Mouse (Mus musculus): ENCODE measurements at regions not wholly inside any gene's neighbourhood (a gene's known extent, or its start where the extent isn't known, plus 50 kb on each side); places are given as distances from the start of the nearest gene placed in this dataset.

- TF ChIP-seq CTCF (IDR thresholded peaks at IDR 0.05; ENCODE audit: control insufficient read depth, insufficient read depth, insufficient replicate concordance, low read depth, low read length) (no peak), POLR2A (IDR thresholded peaks at IDR 0.05; ENCODE audit: control insufficient read depth, low read depth, low read length) (no peak)
Measured at GRCm38 (mm10) chr14:68861071-68861470, 433.0 kb downstream of the Synb start.

Data from testis, adult 2 months (tissue).